Mouse (Mus musculus) MEL (cell line): ENCODE measurements at regions not wholly inside any gene's neighbourhood (a gene's known extent, or its start where the extent isn't known, plus 50 kb on each side); places are given as distances from the start of the nearest gene placed in this dataset.

Source experiments
- CHD2 ChIP-seq: IDR thresholded peaks from 2 replicates; pipeline ENCODE4 v1.6.1; 2011; ENCODE audit warnings: low read length, improper control_type of control experiment
- CTCF ChIP-seq, 3 experiments: IDR thresholded peaks in 2 of 3; conservative IDR thresholded peaks in 1 of 3; 2 replicates each; pipeline ENCODE4 v1.5.1; 2011 to 2012; ENCODE audit warnings: low read length in 3 of 3, low read depth in 2 of 3, mild to moderate bottlenecking in 2 of 3, improper control_type of control experiment in 1 of 3, inconsistent platforms in 1 of 3, mixed read lengths in 1 of 3, moderate library complexity in 1 of 3; ENCODE audit not compliant: control insufficient read depth in 1 of 3, insufficient read depth in 1 of 3, poor library complexity in 1 of 3, severe bottlenecking in 1 of 3
- E2F4 ChIP-seq: IDR thresholded peaks from 2 replicates; pipeline ENCODE4 v1.6.1; 2011; ENCODE audit warnings: low read depth, low read length, improper control_type of control experiment, borderline replicate concordance
- MAFK ChIP-seq: IDR thresholded peaks from 2 replicates; pipeline ENCODE4 v1.6.1; 2011; ENCODE audit warnings: low read depth, mild to moderate bottlenecking, low read length, improper control_type of control experiment, borderline replicate concordance
- MAZ ChIP-seq: IDR thresholded peaks from 2 replicates; pipeline ENCODE4 v1.6.1; 2012; ENCODE audit warnings: low read depth, mild to moderate bottlenecking, inconsistent platforms, low read length, improper control_type of control experiment
- NRF1 ChIP-seq: IDR thresholded peaks from 2 replicates; pipeline ENCODE4 v1.6.1; 2014; ENCODE audit warnings: low read depth, mild to moderate bottlenecking, inconsistent platforms, low read length, improper control_type of control experiment, moderate library complexity; ENCODE audit not compliant: poor library complexity, insufficient read depth, severe bottlenecking
- POLR2A ChIP-seq, 2 experiments: IDR thresholded peaks; 2 replicates each; pipeline ENCODE4 v1.6.1; 2011 to 2012; ENCODE audit warnings: low read length in 2 of 2, mild to moderate bottlenecking in 2 of 2, control low read depth in 1 of 2, improper control_type of control experiment in 1 of 2, low read depth in 1 of 2, moderate library complexity in 1 of 2; ENCODE audit not compliant: control insufficient read depth in 1 of 2, insufficient read depth in 1 of 2, poor library complexity in 1 of 2
- RAD21 ChIP-seq: IDR thresholded peaks from 2 replicates; pipeline ENCODE4 v1.6.1; 2011; ENCODE audit warnings: mild to moderate bottlenecking, low read depth, low read length, improper control_type of control experiment
- SMC3 ChIP-seq: IDR thresholded peaks from 2 replicates; pipeline ENCODE4 v1.6.1; 2011; ENCODE audit warnings: low read depth, low read length, improper control_type of control experiment
- TAL1 ChIP-seq: IDR thresholded peaks from 2 replicates; pipeline ENCODE4 v1.6.1; 2012; ENCODE audit warnings: mild to moderate bottlenecking, inconsistent platforms, low read length, moderate library complexity, mixed read lengths
- UBTF ChIP-seq: IDR thresholded peaks from 2 replicates; pipeline ENCODE4 v1.6.1; 2012; ENCODE audit warnings: low read depth, mild to moderate bottlenecking, inconsistent platforms, low read length, improper control_type of control experiment, moderate library complexity, borderline replicate concordance; ENCODE audit not compliant: insufficient read depth
- ZC3H11A ChIP-seq: IDR thresholded peaks from 2 replicates; pipeline ENCODE4 v1.6.1; 2012; ENCODE audit warnings: low read depth, mild to moderate bottlenecking, inconsistent platforms, low read length, improper control_type of control experiment

GRCm38 (mm10) chr8:82678793-82679192 lies 95.2 kb downstream of the Zfp330 start:
- TF ChIP-seq CTCF (IDR thresholded peaks at IDR 0.05 in 2 of 3, conservative IDR thresholded peaks at IDR 0.05 in 1 of 3; ENCODE audit: control insufficient read depth in 1 of 3, insufficient read depth in 1 of 3, low read depth in 2 of 3, low read length in 3 of 3, poor library complexity in 1 of 3, severe bottlenecking in 1 of 3) (no peak), MAZ (no peak), POLR2A (IDR thresholded peaks at IDR 0.05; ENCODE audit: control insufficient read depth in 1 of 2, insufficient read depth in 1 of 2, low read depth in 1 of 2, low read length in 2 of 2, poor library complexity in 1 of 2) (no peak), SMC3 (no peak), RAD21 (no peak), CHD2 (no peak), TAL1 (no peak), UBTF (no peak), MAFK (no peak), E2F4 (no peak), NRF1 (no peak), ZC3H11A (no peak)
